Comparison of ENCODE assay signal across 9 mouse cellular contexts in genomic region chr15:12367306-12368080, GRCm38 (mm10). TPM values are rescaled to one million over a fixed set of nuclear protein-coding genes. Genes with fewer than 3 reads are reported as not detected.
DNase-seq lines count a peak whose midpoint lies in the region; ATAC-seq lines count a peak whose summit lies in the region.
"Had no signal": no experiment of that assay in that cellular context is flagged by ENCODE, and none has a peak within 500 bp of the region (broad histone marks: within the 10 kb centered on the region; RNA-seq: fewer than 3 reads in every experiment).

No protein-coding gene starts in this region.

- no peak overlapping the region; the same call in 1 of the 2 replicates for H3K27ac ChIP-seq in intestine, embryonic 14.5 days (ENCODE audit: low read depth)

- H3K4me1 ChIP-seq in intestine, embryonic 14.5 days (replicated peaks; ENCODE audit: control insufficient read depth, insufficient read depth, low read length): peaks cover 5% of the 10 kb centered on the region

- peak; percentile 84 for ATAC-seq in intestine, embryonic 14.5 days (replicated peaks; ENCODE audit: low FRiP score, low TSS enrichment, low read depth)

- H3K27me3 ChIP-seq in intestine, embryonic 14.5 days (replicated peaks; ENCODE audit: control insufficient read depth, insufficient read depth, low read length): no peaks in the 10 kb centered on the region

- H3K4me2 ChIP-seq in intestine, embryonic 14.5 days (ENCODE audit: low read length): no peak overlapping the region

- H3K36me3 ChIP-seq in intestine, embryonic 14.5 days (ENCODE audit: control insufficient read depth, insufficient read depth, low read length): 0 out of 2 replicates have a peak, but pooled peaks cover under 1% of the 10 kb centered on the region

- DNase-seq in adrenal gland, adult 2 months: peak; percentile 51
- DNase-seq in adrenal gland, postnatal 25 days: no peak
- peak; percentile 17 for DNase-seq in embryo, embryonic 10.5 days (ENCODE audit: low spot score)
- DNase-seq in intestine, embryonic 14.5 days (ENCODE audit: low spot score): no peak
- DNase-seq in lung, postnatal 14 days: peak; percentile 16
- no peak for DNase-seq in layer of hippocampus, adult 18-20 months (ENCODE audit: low spot score in 2 of 2)
- DNase-seq in T-cell, adult 2 months (ENCODE audit: low spot score): no peak
- no peak for DNase-seq in spleen, postnatal 14 days (ENCODE audit: low spot score in 2 of 2)
- DNase-seq: layer of hippocampus, adult 9-11 months had no signal

- 54% methylated on average over 13 of the region's 13 CpGs for WGBS in intestine, embryonic 14.5 days

- no peak overlapping the region for H3K4me3 ChIP-seq in intestine, embryonic 14.5 days (ENCODE audit: low read depth, low read length)

- H3K9ac ChIP-seq in intestine, embryonic 14.5 days (ENCODE audit: low read length): no peak overlapping the region

- H3K9me3 ChIP-seq in intestine, embryonic 14.5 days (ENCODE audit: control insufficient read depth, low read length): no peaks in the 10 kb centered on the region

RNA-seq across cellular contexts. Expression of gene 1810049J17Rik, which starts 45.8 kb away (rescaled TPM):
- 1 to 10 TPM in 1 of 2 experiments, under 1 TPM in 1; 0.73 to 2.2 TPM for total RNA-seq in adrenal gland, adult 2 months (2021)
- 0.75 and 1.8 TPM in 2 replicates for polyA plus RNA-seq in adrenal gland, adult 2 months (2012; rRNA removed)
- not detected in 2 replicates for total RNA-seq in adrenal gland, postnatal 25 days (2021)
- polyA plus RNA-seq in intestine, embryonic 14.5 days (2014; fragmentation: Nextera tagmentation; extraction: Ambion mirVana): 1.4 and 1.7 TPM in 2 replicates
- total RNA-seq in layer of hippocampus, adult 18-20 months (2021): 1 to 10 TPM in 1 of 2 experiments, not detected in 1; 2.5 TPM

RNA-seq across cellular contexts. Expression of gene Golph3, which starts 46.2 kb away (rescaled TPM):
- total RNA-seq in adrenal gland, adult 2 months (2021): 100 to 1,000 TPM; 127 to 150 TPM
- polyA plus RNA-seq in adrenal gland, adult 2 months (2012; rRNA removed): 157 and 164 TPM in 2 replicates
- total RNA-seq in adrenal gland, postnatal 25 days (2021): 132 and 135 TPM in 2 replicates
- 93.2 and 98.0 TPM in 2 replicates for polyA plus RNA-seq in intestine, embryonic 14.5 days (2014; fragmentation: Nextera tagmentation; extraction: Ambion mirVana)
- 100 to 1,000 TPM in 1 of 2 experiments, 10 to 100 TPM in 1; 98.4 to 100 TPM for total RNA-seq in layer of hippocampus, adult 18-20 months (2021)

Comparison
In these comparisons a context has a peak if more than half of its experiments do, and no peak if none do; other contexts are left out.
1. DNase-seq: peak in adrenal gland, adult 2 months (single experiment), embryo, embryonic 10.5 days (single experiment) and lung, postnatal 14 days (single experiment); none in adrenal gland, postnatal 25 days (single experiment), intestine, embryonic 14.5 days (single experiment), layer of hippocampus, adult 18-20 months (0 of 2), T-cell, adult 2 months (single experiment) and spleen, postnatal 14 days (0 of 2).